Mouse (Mus musculus) midbrain, embryonic 13.5 days (tissue): ENCODE results near the gene Cacna2d4. TPM values are rescaled to one million over a fixed set of nuclear protein-coding genes. Genes with fewer than 3 reads are reported as not detected.
"Not testable (repeated sequence)": the region's sequence is repeated elsewhere in the genome, so short reads cannot be mapped to it uniquely, and the experiment has no call there.

Source experiments
- ATAC-seq: fragments of 200-750 bp; cut with Nextera tagmentation; 2 replicates; pipeline ENCODE4 v1.8.0; 2017; ENCODE audit warnings: mild to moderate bottlenecking, moderate TSS enrichment, moderate library complexity
- H3K27ac ChIP-seq: fragments of 300-500 bp; sonication (generic); 2 replicates; pipeline ENCODE4 v1.5.1; 2015; ENCODE audit warnings: inconsistent platforms, mild to moderate bottlenecking, moderate library complexity
- H3K27me3 ChIP-seq: fragments of 300-500 bp; sonication (generic); 2 replicates; pipeline ENCODE4 v1.6.1; 2015; ENCODE audit warnings: mild to moderate bottlenecking, inconsistent platforms
- H3K36me3 ChIP-seq: fragments of 300-500 bp; sonication (generic); 2 replicates; pipeline ENCODE4 v1.6.1; 2015; ENCODE audit warnings: mild to moderate bottlenecking, inconsistent platforms
- H3K4me1 ChIP-seq: fragments of 300-500 bp; sonication (generic); replicated peaks from 2 replicates; pipeline ENCODE4 v1.6.1; 2015; ENCODE audit warnings: inconsistent platforms
- H3K4me2 ChIP-seq: fragments of 300-500 bp; sonication (generic); replicated peaks from 2 replicates; pipeline ENCODE4 v1.6.1; 2015; ENCODE audit warnings: moderate library complexity, mild to moderate bottlenecking, inconsistent platforms
- H3K4me3 ChIP-seq: fragments of 300-500 bp; sonication (generic); replicated peaks from 2 replicates; pipeline ENCODE4 v1.5.1; 2015; ENCODE audit warnings: mild to moderate bottlenecking, inconsistent platforms
- H3K9ac ChIP-seq: fragments of 300-500 bp; sonication (generic); replicated peaks from 2 replicates; pipeline ENCODE4 v1.6.1; 2015; ENCODE audit warnings: mild to moderate bottlenecking, inconsistent platforms
- H3K9me3 ChIP-seq: fragments of 300-500 bp; sonication (generic); 2 replicates; pipeline ENCODE4 v1.6.1; 2016; ENCODE audit warnings: mild to moderate bottlenecking, inconsistent platforms
- WGBS: fragments of 180-500 bp; shearing (Covaris S2); methylation state at CpG from one replicate; pipeline ENCODE4 v1.1.7; 2015; 5-methylcytosine and 5-hydroxymethylcytosine counted together
- polyA plus RNA-seq: library from polyadenylated mRNA; unstranded; fragments of >200 nt; fragmentation: Nextera tagmentation; extraction: Ambion mirVana; gene quantifications from 2 replicates; pipeline ENCODE4 v1.2.1, GENCODE M21; 2015

The Cacna2d4 gene
- polyA plus RNA-seq, 1 experiment from 2014 or later: 0.43 TPM

- WGBS: 94% methylated on average over 6 of the region's 6 CpGs
These were observed 123.9 kb downstream of the Cacna2d4 start for GRCm38 (mm10) chr6:119360250-119360649.

GRCm38 (mm10) chr6:119360925-119361702 is 124.8 kb downstream of the Cacna2d4 start:
- Histone ChIP-seq H3K27me3 (no peaks in the 10 kb centered on the region), H3K36me3 (peaks cover 70% of the 10 kb centered on the region), H3K27ac (no peak overlapping the region), H3K9ac (no peak overlapping the region), H3K4me1 (no peaks in the 10 kb centered on the region), H3K9me3 (no peaks in the 10 kb centered on the region), H3K4me3 (no peak overlapping the region), H3K4me2 (no peak overlapping the region)
- no peak for ATAC-seq
- 94% methylated on average over 3 of the region's 3 CpGs for WGBS

More at GRCm38 (mm10) chr6:119360250-119360649, 123.9 kb downstream of the Cacna2d4 start:
- not testable (repeated sequence) for H3K4me1 ChIP-seq, H3K9me3 ChIP-seq, H3K4me3 ChIP-seq, ATAC-seq, H3K4me2 ChIP-seq, H3K27ac ChIP-seq, H3K9ac ChIP-seq, H3K27me3 ChIP-seq
- H3K36me3 ChIP-seq: peaks cover 71% of the 10 kb centered on the region

GRCm38 (mm10) chr6:119363593-119363992 is 127.3 kb downstream of the Cacna2d4 start:
- Histone ChIP-seq H3K9me3 (no peaks in the 10 kb centered on the region), H3K4me2 (no peak overlapping the region), H3K9ac (no peak overlapping the region), H3K27me3 (no peaks in the 10 kb centered on the region), H3K4me1 (no peaks in the 10 kb centered on the region), H3K36me3 (peaks cover 57% of the 10 kb centered on the region), H3K27ac (no peak overlapping the region), H3K4me3 (no peak overlapping the region)
- WGBS: 95% methylated on average over 5 of the region's 5 CpGs
- ATAC-seq: no peak

GRCm38 (mm10) chr6:119366800-119367199 is 130.5 kb downstream of the Cacna2d4 start:
- WGBS: 91% methylated on average over 4 of the region's 4 CpGs

GRCm38 (mm10) chr6:119367382-119367781 is 131.1 kb downstream of the Cacna2d4 start:
- no peaks in the 10 kb centered on the region for H3K27me3 ChIP-seq
- H3K4me1 ChIP-seq: no peaks in the 10 kb centered on the region
- 96% methylated on average over 2 of the region's 2 CpGs for WGBS
- H3K9me3 ChIP-seq: no peaks in the 10 kb centered on the region
- no peak overlapping the region for H3K27ac ChIP-seq
- H3K9ac ChIP-seq: no peak overlapping the region
- H3K4me3 ChIP-seq: no peak overlapping the region
- peaks cover 39% of the 10 kb centered on the region for H3K36me3 ChIP-seq
- ATAC-seq: no peak
- H3K4me2 ChIP-seq: no peak overlapping the region

More at GRCm38 (mm10) chr6:119366800-119367199, 130.5 kb downstream of the Cacna2d4 start:
- H3K27me3 ChIP-seq, H3K4me1 ChIP-seq, H3K27ac ChIP-seq, H3K9me3 ChIP-seq, H3K9ac ChIP-seq, H3K4me3 ChIP-seq, H3K4me2 ChIP-seq, ATAC-seq: not testable (repeated sequence)
- peaks cover 40% of the 10 kb centered on the region for H3K36me3 ChIP-seq

GRCm38 (mm10) chr6:119371624-119372023 is 135.3 kb downstream of the Cacna2d4 start:
- no peak overlapping the region for H3K4me3 ChIP-seq
- ATAC-seq: no peak

GRCm38 (mm10) chr6:119372237-119372636 is 135.9 kb downstream of the Cacna2d4 start:
- ATAC-seq: no peak
- H3K4me2 ChIP-seq: no peak overlapping the region
- H3K4me3 ChIP-seq: no peak overlapping the region
- H3K9ac ChIP-seq: no peak overlapping the region
- H3K9me3 ChIP-seq: no peaks in the 10 kb centered on the region
- WGBS: 93% methylated on average over 5 of the region's 5 CpGs
- H3K27me3 ChIP-seq: no peaks in the 10 kb centered on the region
- peaks cover 12% of the 10 kb centered on the region for H3K36me3 ChIP-seq
- no peak overlapping the region for H3K27ac ChIP-seq
- H3K4me1 ChIP-seq: no peaks in the 10 kb centered on the region

More at GRCm38 (mm10) chr6:119371624-119372023, 135.3 kb downstream of the Cacna2d4 start:
- H3K9me3 ChIP-seq: no peaks in the 10 kb centered on the region
- H3K9ac ChIP-seq: no peak overlapping the region
- H3K27ac ChIP-seq: no peak overlapping the region
- H3K4me1 ChIP-seq: no peaks in the 10 kb centered on the region
- H3K27me3 ChIP-seq: no peaks in the 10 kb centered on the region
- H3K4me2 ChIP-seq: no peak overlapping the region
- H3K36me3 ChIP-seq: peaks cover 13% of the 10 kb centered on the region

- Histone ChIP-seq H3K36me3 (peaks cover 7% of the 10 kb centered on the region), H3K27ac (no peak overlapping the region), H3K4me1 (no peaks in the 10 kb centered on the region), H3K4me2 (no peak overlapping the region), H3K9ac (no peak overlapping the region), H3K4me3 (no peak overlapping the region), H3K9me3 (no peaks in the 10 kb centered on the region), H3K27me3 (no peaks in the 10 kb centered on the region)
- ATAC-seq: no peak
These were observed 136.8 kb downstream of the Cacna2d4 start for GRCm38 (mm10) chr6:119373000-119373705.

- Histone ChIP-seq H3K4me1 (no peaks in the 10 kb centered on the region), H3K27me3 (no peaks in the 10 kb centered on the region), H3K4me3 (no peak overlapping the region), H3K4me2 (no peak overlapping the region), H3K9ac (no peak overlapping the region), H3K27ac (no peak overlapping the region), H3K9me3 (no peaks in the 10 kb centered on the region), H3K36me3 (no peaks in the 10 kb centered on the region)
- no peak for ATAC-seq
- WGBS: 71% methylated on average over 5 of the region's 5 CpGs
These were observed 138.7 kb downstream of the Cacna2d4 start for GRCm38 (mm10) chr6:119375035-119375434.

GRCm38 (mm10) chr6:119377613-119378012 is 141.3 kb downstream of the Cacna2d4 start:
- no peak for ATAC-seq
- no peaks in the 10 kb centered on the region for H3K36me3 ChIP-seq
- H3K4me3 ChIP-seq: no peak overlapping the region
- no peaks in the 10 kb centered on the region for H3K27me3 ChIP-seq
- no peaks in the 10 kb centered on the region for H3K4me1 ChIP-seq
- 90% methylated on average over 2 of the region's 2 CpGs for WGBS
- H3K9me3 ChIP-seq: no peaks in the 10 kb centered on the region
- H3K9ac ChIP-seq: no peak overlapping the region
- no peak overlapping the region for H3K27ac ChIP-seq
- H3K4me2 ChIP-seq: no peak overlapping the region

GRCm38 (mm10) chr6:119378631-119379030 is 142.3 kb downstream of the Cacna2d4 start:
- ATAC-seq: no peak

GRCm38 (mm10) chr6:119385668-119386067 is 149.3 kb downstream of the Cacna2d4 start:
- no peak for ATAC-seq
- WGBS: 93% methylated on average over 1 of the region's 1 CpGs
- H3K9me3 ChIP-seq: no peaks in the 10 kb centered on the region
- H3K27me3 ChIP-seq: no peaks in the 10 kb centered on the region
- peaks cover 32% of the 10 kb centered on the region for H3K4me1 ChIP-seq
- H3K27ac ChIP-seq: no peak overlapping the region
- H3K9ac ChIP-seq: no peak overlapping the region
- H3K4me2 ChIP-seq: no peak overlapping the region
- H3K36me3 ChIP-seq: no peaks in the 10 kb centered on the region
- no peak overlapping the region for H3K4me3 ChIP-seq

More at GRCm38 (mm10) chr6:119378631-119379030, 142.3 kb downstream of the Cacna2d4 start:
- Histone ChIP-seq H3K9ac (no peak overlapping the region), H3K36me3 (no peaks in the 10 kb centered on the region), H3K9me3 (no peaks in the 10 kb centered on the region), H3K27me3 (no peaks in the 10 kb centered on the region), H3K4me1 (no peaks in the 10 kb centered on the region), H3K4me2 (no peak overlapping the region), H3K27ac (no peak overlapping the region), H3K4me3 (no peak overlapping the region)
- 94% methylated on average over 1 of the region's 1 CpGs for WGBS
